Mouse (Mus musculus) 416B (cell line): Measurements from ENCODE around the gene T2.

Experiments
- DNase-seq: peaks from one replicate; pipeline ENCODE4 v3.0.0; 2011; ENCODE audit warnings: low read depth

The T2 gene

GRCm38 (mm10) chr17:8416865-8417264, 61.1 kb downstream of the T2 start:
- no peak for DNase-seq

DNA sequence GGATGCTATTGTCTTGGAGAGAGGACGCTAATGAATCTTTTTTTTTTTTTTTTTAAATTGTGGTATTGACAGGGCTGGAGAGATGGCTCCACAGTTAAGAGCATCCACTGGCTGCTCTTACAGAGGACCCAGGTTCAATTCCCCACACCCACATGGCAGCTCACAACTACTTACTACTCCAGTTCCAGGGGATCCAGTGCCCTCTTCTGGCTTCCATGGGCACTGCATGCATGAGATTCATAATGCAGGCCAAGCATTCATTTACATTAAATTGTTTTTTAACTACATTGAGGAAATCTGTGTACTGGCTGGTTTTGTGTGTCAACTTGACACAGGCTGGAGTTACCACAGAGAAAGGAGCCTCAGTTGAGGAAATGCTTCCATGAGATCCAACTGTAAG, 64.9 kb downstream of the T2 start:
- DNase-seq = peak; percentile 39

- DNase-seq = peak; percentile 17
These were observed 65.7 kb downstream of the T2 start for GRCm38 (mm10) chr17:8421517-8421916.

GRCm38 (mm10) chr17:8423283-8423682, 67.5 kb downstream of the T2 start:
- DNase-seq = peak; percentile 26

DNA sequence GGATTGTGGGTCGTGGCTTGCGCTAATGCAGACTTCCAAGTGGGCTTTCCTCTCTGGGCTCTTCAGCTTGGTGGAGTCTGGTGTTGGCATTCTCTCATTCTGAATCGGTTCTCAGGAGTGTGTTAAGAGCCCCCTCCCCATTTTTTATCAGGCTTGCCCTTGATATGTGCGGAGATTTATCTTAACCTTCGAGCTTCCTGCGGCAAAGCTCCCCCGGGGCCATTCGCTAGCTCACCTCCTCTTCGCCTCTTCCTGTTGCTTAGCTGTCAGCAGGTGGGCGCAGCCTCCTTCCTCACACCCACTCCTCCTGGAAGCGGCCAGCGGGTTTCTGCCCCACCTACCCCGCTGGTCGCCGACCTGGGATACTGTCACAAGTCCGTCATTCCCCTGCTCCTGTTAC, 73.6 kb downstream of the T2 start:
- no peak for DNase-seq

GRCm38 (mm10) chr17:8429896-8430295, 74.1 kb downstream of the T2 start:
- no peak for DNase-seq

- DNase-seq = no peak
These were observed 76.5 kb downstream of the T2 start for GRCm38 (mm10) chr17:8432179-8432800.

GRCm38 (mm10) chr17:8433121-8433977, 77.6 kb downstream of the T2 start:
- no peak for DNase-seq

- no peak for DNase-seq
These were observed 78.5 kb downstream of the T2 start, which contains the start of gene T for GRCm38 (mm10) chr17:8433978-8434960. TSS of gene T (plus strand) at chr17:8434423.

GRCm38 (mm10) chr17:8436184-8436583, 80.4 kb downstream of the T2 start:
- DNase-seq = no peak

DNA sequence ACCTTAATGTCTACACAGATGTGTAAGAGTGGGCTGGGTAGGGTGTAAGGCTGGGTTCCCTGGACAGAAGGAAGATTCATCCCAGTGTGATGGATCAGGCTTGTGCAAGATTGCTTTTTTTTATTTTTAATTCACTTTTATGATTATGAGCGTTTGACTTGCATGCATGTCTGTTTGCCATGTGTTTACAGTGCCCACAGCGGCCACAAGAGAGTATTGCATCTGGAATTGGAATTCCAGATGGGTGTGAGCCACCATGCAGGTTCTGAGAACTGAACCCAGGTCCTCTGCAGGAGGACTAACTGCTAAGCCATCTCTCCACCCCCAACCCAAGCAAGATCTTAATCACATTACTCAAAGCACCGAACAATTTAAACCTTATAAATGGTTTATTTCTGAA, 88.3 kb downstream of the T2 start:
- no peak for DNase-seq

- DNase-seq = no peak
These were observed 91.9 kb downstream of the T2 start for GRCm38 (mm10) chr17:8447676-8448192.

- DNase-seq = peak; percentile 8
These were observed 92.5 kb downstream of the T2 start for GRCm38 (mm10) chr17:8448324-8448723.

GRCm38 (mm10) chr17:8455196-8455595, 99.4 kb downstream of the T2 start:
- peak; percentile 31 for DNase-seq

DNA sequence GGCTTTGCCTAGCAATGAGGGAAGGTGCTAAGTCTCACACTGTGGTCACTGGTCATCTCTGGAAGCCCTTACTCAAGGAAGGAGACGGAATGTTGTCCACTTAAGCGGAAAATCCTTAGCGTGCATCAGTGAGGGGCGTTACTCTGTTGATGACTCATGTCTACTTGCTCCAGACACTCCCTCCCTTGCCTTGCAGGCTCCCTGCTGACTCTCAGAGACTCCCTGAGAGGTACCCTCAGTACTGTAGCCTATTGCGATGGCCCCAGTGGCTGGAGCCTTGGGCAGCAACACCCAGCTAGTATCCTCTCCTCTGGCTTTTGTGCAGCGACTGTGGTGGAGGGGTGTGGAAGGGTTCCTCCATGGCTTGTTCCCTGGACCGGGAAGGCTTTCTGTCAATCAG, 99.8 kb downstream of the T2 start:
- DNase-seq = peak; percentile 24

DNA sequence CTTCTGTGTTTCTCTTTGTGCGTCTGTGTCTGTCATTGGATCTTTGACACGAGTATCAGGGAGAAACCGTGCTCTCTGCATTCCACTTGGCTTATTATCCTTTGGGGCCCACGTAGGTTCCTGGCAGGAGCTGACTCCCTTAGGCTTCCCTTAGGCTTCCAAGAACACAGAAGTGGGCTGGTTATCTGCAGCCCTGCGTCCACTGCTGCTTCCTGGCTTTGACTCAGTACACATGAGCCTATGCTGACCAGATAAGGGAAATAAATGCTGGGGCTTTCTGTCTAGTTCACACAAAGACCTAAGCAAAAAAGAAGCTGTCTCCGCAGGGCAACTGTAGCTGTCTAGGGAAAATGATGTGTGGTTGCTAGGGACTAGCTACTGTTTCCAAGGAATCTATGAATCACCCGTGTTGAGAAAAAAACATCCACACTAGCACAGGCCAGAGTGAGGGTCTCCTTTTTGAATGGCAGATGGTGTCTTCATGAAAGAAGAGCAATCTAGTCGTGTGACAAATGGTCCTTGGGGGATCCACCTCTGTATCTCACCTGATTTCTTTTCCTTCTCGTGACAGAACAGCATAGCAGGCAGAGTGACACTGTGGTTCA, 101.2 kb downstream of the T2 start:
- no peak for DNase-seq

DNA sequence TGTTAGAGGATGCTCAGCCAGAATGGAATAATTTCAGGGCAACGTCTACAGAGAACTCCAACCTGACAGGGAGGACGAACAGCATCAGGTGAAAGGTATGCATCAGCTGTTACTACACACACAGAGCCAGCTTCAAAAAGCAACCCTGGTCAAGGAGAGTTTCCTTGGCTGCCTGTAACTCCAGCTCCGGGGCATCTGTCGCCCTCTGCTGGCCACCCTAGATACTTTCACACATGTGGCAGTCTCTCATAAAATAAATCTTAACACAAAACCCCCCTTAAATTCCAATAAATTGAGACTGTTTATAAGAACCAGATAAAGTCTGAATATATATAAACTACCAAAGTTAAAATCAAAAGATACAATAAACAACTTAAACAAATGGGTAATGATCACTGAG, 105.8 kb downstream of the T2 start:
- DNase-seq = peak; percentile 47

GRCm38 (mm10) chr17:8463482-8464128, 107.8 kb downstream of the T2 start:
- DNase-seq = peak; percentile 76

- DNase-seq = no peak
These were observed 112.0 kb downstream of the T2 start for GRCm38 (mm10) chr17:8467771-8468170.

GRCm38 (mm10) chr17:8468716-8469344, 113.0 kb downstream of the T2 start:
- peak; percentile 55 for DNase-seq
